Mouse (Mus musculus): ENCODE measurements around the gene Rhobtb1. TPM values are rescaled to one million over a fixed set of nuclear protein-coding genes. Genes with fewer than 3 reads are reported as not detected.

The Rhobtb1 gene
- polyA plus RNA-seq, 1 experiment from 2014 or later, result 33.2 TPM

GRCm38 (mm10) chr10:69119456-69119855 lies 31.8 kb upstream of the Rhobtb1 start:
- no peak overlapping the region for H3K4me2 ChIP-seq (ENCODE audit: low read depth, low read length)
- ATAC-seq (ENCODE audit: insufficient read depth, low FRiP score), result no peak
- no peaks in the 10 kb centered on the region for H3K4me1 ChIP-seq (ENCODE audit: control insufficient read depth, insufficient read depth, low read length)
- no peak overlapping the region for H3K4me3 ChIP-seq (replicated peaks; ENCODE audit: low read length)
- 45% methylated on average over 1 of the region's 1 CpGs for WGBS
- no peak overlapping the region for H3K9ac ChIP-seq (ENCODE audit: low read length)
- H3K27me3 ChIP-seq (ENCODE audit: control insufficient read depth, insufficient read depth, low read length), result no peaks in the 10 kb centered on the region
- no peaks in the 10 kb centered on the region for H3K36me3 ChIP-seq (ENCODE audit: control insufficient read depth, insufficient read depth, low read length)
- no peaks in the 10 kb centered on the region for H3K9me3 ChIP-seq (replicated peaks; ENCODE audit: control insufficient read depth, low read length)
- no peak overlapping the region for H3K27ac ChIP-seq (ENCODE audit: low read length)

GRCm38 (mm10) chr10:69126546-69126945 lies 24.7 kb upstream of the Rhobtb1 start:
- Histone ChIP-seq H3K4me2 (ENCODE audit: low read depth, low read length) (no peak overlapping the region), H3K27me3 (ENCODE audit: control insufficient read depth, insufficient read depth, low read length) (no peaks in the 10 kb centered on the region), H3K36me3 (ENCODE audit: control insufficient read depth, insufficient read depth, low read length) (no peaks in the 10 kb centered on the region), H3K27ac (ENCODE audit: low read length) (no peak overlapping the region), H3K4me3 (replicated peaks; ENCODE audit: low read length) (no peak overlapping the region), H3K4me1 (ENCODE audit: control insufficient read depth, insufficient read depth, low read length) (no peaks in the 10 kb centered on the region), H3K9ac (ENCODE audit: low read length) (no peak overlapping the region), H3K9me3 (replicated peaks; ENCODE audit: control insufficient read depth, low read length) (no peaks in the 10 kb centered on the region)
- no peak for ATAC-seq (ENCODE audit: insufficient read depth, low FRiP score)
- WGBS, result 85% methylated on average over 2 of the region's 2 CpGs

- Histone ChIP-seq H3K27ac (ENCODE audit: low read length) (no peak overlapping the region), H3K4me2 (ENCODE audit: low read depth, low read length) (no peak overlapping the region), H3K36me3 (ENCODE audit: control insufficient read depth, insufficient read depth, low read length) (no peaks in the 10 kb centered on the region), H3K4me1 (ENCODE audit: control insufficient read depth, insufficient read depth, low read length) (no peaks in the 10 kb centered on the region), H3K27me3 (ENCODE audit: control insufficient read depth, insufficient read depth, low read length) (no peaks in the 10 kb centered on the region), H3K9ac (ENCODE audit: low read length) (no peak overlapping the region), H3K9me3 (replicated peaks; ENCODE audit: control insufficient read depth, low read length) (no peaks in the 10 kb centered on the region), H3K4me3 (replicated peaks; ENCODE audit: low read length) (no peak overlapping the region)
- ATAC-seq (ENCODE audit: insufficient read depth, low FRiP score), result no peak
- WGBS, result 77% methylated on average over 3 of the region's 3 CpGs
Observed at GRCm38 (mm10) chr10:69128531-69128930, 22.7 kb upstream of the Rhobtb1 start.

- 78% methylated on average over 5 of the region's 5 CpGs for WGBS
- ATAC-seq (ENCODE audit: insufficient read depth, low FRiP score), result no peak
Observed at GRCm38 (mm10) chr10:69130613-69131012, 20.6 kb upstream of the Rhobtb1 start.

DNA sequence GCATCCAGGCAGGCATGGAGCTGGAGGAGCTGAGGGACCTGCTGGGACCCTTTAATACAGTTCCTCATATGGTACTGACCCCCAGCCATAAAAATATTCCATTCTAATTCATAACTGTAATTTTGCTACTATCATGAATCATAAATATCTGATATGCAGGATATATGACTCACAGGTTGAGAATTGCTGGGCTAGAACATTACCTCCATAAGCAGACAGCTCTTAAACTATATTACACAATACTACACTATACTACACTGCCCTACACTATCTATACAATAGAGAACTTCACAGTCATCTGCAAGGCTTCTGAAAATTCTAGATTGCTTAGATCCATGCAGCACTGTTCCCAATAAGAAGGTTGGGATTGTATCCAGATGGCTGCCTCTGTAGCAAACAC lies 16.9 kb upstream of the Rhobtb1 start:
- H3K4me2 ChIP-seq (ENCODE audit: low read depth, low read length), result no peak overlapping the region
- H3K4me3 ChIP-seq (replicated peaks; ENCODE audit: low read length), result no peak overlapping the region
- peaks cover 7% of the 10 kb centered on the region for H3K4me1 ChIP-seq (ENCODE audit: control insufficient read depth, insufficient read depth, low read length)
- no peak overlapping the region for H3K27ac ChIP-seq (ENCODE audit: low read length)
- H3K9ac ChIP-seq (ENCODE audit: low read length), result no peak overlapping the region
- no peaks in the 10 kb centered on the region for H3K27me3 ChIP-seq (ENCODE audit: control insufficient read depth, insufficient read depth, low read length)
- no peaks in the 10 kb centered on the region for H3K36me3 ChIP-seq (ENCODE audit: control insufficient read depth, insufficient read depth, low read length)
- no peaks in the 10 kb centered on the region for H3K9me3 ChIP-seq (replicated peaks; ENCODE audit: control insufficient read depth, low read length)
- no peak for ATAC-seq (ENCODE audit: insufficient read depth, low FRiP score)

More at GRCm38 (mm10) chr10:69130613-69131012, 20.6 kb upstream of the Rhobtb1 start:
- Histone ChIP-seq H3K4me2 (ENCODE audit: low read depth, low read length) (no peak overlapping the region), H3K4me3 (replicated peaks; ENCODE audit: low read length) (no peak overlapping the region), H3K27ac (ENCODE audit: low read length) (no peak overlapping the region), H3K9ac (ENCODE audit: low read length) (no peak overlapping the region), H3K4me1 (ENCODE audit: control insufficient read depth, insufficient read depth, low read length) (no peaks in the 10 kb centered on the region), H3K36me3 (ENCODE audit: control insufficient read depth, insufficient read depth, low read length) (no peaks in the 10 kb centered on the region), H3K9me3 (replicated peaks; ENCODE audit: control insufficient read depth, low read length) (no peaks in the 10 kb centered on the region), H3K27me3 (ENCODE audit: control insufficient read depth, insufficient read depth, low read length) (no peaks in the 10 kb centered on the region)

DNA sequence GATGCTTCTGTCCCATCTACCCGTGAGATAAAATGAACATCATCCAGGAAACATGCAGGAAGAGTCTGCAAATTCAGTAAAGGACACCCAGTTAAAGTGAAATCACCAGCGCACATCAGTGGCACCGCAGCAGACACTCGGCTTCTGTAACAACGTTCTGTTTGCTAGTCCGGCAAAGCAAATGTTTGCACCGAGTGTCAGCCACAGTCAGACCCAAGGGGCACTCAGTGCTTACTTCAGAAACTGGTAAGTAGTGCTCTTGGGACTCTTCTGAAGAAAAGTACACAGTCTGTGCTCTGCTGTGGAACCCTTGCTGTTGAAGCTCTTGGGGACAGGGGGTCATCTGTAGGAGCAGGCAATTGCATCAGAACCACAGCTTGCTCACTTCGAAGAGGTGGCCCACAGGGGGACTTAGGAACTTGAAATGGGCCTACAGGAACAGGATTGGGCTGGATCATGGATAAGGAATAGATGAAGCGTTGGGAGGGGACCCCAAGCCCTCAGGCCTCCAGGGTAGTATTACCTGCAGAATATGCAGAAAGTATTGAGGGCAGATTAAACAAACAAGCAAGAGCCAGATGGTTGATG lies 14.9 kb upstream of the Rhobtb1 start:
- Histone ChIP-seq H3K4me1 (ENCODE audit: control insufficient read depth, insufficient read depth, low read length) (peaks cover 7% of the 10 kb centered on the region), H3K4me3 (replicated peaks; ENCODE audit: low read length) (no peak overlapping the region), H3K27me3 (ENCODE audit: control insufficient read depth, insufficient read depth, low read length) (no peaks in the 10 kb centered on the region), H3K36me3 (ENCODE audit: control insufficient read depth, insufficient read depth, low read length) (no peaks in the 10 kb centered on the region), H3K4me2 (ENCODE audit: low read depth, low read length) (peak overlapping the region; percentile 30), H3K9me3 (replicated peaks; ENCODE audit: control insufficient read depth, low read length) (no peaks in the 10 kb centered on the region), H3K9ac (ENCODE audit: low read length) (no peak overlapping the region), H3K27ac (ENCODE audit: low read length) (peak overlapping the region; percentile 54)
- ATAC-seq (ENCODE audit: insufficient read depth, low FRiP score), result no peak
- 36% methylated on average over 9 of the region's 9 CpGs for WGBS

DNA sequence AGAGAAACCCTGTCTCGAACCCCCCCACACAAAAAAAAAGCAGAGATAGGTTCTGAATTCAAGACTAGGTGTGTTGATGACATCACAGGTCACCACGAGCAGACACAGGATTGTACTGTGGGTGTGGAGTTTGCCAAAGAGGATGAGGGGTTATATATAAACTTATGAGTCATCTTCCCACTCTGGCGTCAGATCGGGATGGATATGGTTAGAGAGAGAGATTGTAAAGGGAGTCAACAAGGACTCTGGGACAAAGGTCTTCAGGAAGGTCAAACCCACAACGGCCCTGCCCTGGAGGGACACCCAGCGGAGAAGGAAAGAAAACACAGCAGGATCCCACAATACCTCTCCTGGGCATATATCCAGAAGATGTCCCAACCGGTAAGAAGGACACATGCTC lies 2.0 kb upstream of the Rhobtb1 start:
- no peaks in the 10 kb centered on the region for H3K27me3 ChIP-seq (ENCODE audit: control insufficient read depth, insufficient read depth, low read length)
- H3K9ac ChIP-seq (ENCODE audit: low read length), result no peak overlapping the region
- 80% methylated on average over 7 of the region's 7 CpGs for WGBS
- no peak overlapping the region for H3K27ac ChIP-seq (ENCODE audit: low read length)
- ATAC-seq (ENCODE audit: insufficient read depth, low FRiP score), result no peak
- no peak overlapping the region for H3K4me2 ChIP-seq (ENCODE audit: low read depth, low read length)
- H3K4me1 ChIP-seq (ENCODE audit: control insufficient read depth, insufficient read depth, low read length), result no peaks in the 10 kb centered on the region
- no peak overlapping the region for H3K4me3 ChIP-seq (replicated peaks; ENCODE audit: low read length)
- H3K9me3 ChIP-seq (replicated peaks; ENCODE audit: control insufficient read depth, low read length), result no peaks in the 10 kb centered on the region
- H3K36me3 ChIP-seq (ENCODE audit: control insufficient read depth, insufficient read depth, low read length), result no peaks in the 10 kb centered on the region

GRCm38 (mm10) chr10:69152971-69153370 lies 1.7 kb downstream of the Rhobtb1 start:
- no peak for ATAC-seq (ENCODE audit: insufficient read depth, low FRiP score)
- Histone ChIP-seq H3K4me1 (ENCODE audit: control insufficient read depth, insufficient read depth, low read length) (0 out of 2 replicates have a peak, but pooled peaks cover 6% of the 10 kb centered on the region), H3K36me3 (ENCODE audit: control insufficient read depth, insufficient read depth, low read length) (no peaks in the 10 kb centered on the region), H3K27me3 (ENCODE audit: control insufficient read depth, insufficient read depth, low read length) (no peaks in the 10 kb centered on the region), H3K9ac (ENCODE audit: low read length) (no peak overlapping the region), H3K27ac (ENCODE audit: low read length) (no peak overlapping the region), H3K9me3 (replicated peaks; ENCODE audit: control insufficient read depth, low read length) (no peaks in the 10 kb centered on the region), H3K4me3 (replicated peaks; ENCODE audit: low read length) (no peak overlapping the region), H3K4me2 (ENCODE audit: low read depth, low read length) (no peak overlapping the region)
- WGBS, result 77% methylated on average over 4 of the region's 4 CpGs

- Histone ChIP-seq H3K4me2 (ENCODE audit: low read depth, low read length) (no peak overlapping the region), H3K9ac (ENCODE audit: low read length) (no peak overlapping the region), H3K4me3 (replicated peaks; ENCODE audit: low read length) (no peak overlapping the region), H3K4me1 (ENCODE audit: control insufficient read depth, insufficient read depth, low read length) (0 out of 2 replicates have a peak, but pooled peaks cover 6% of the 10 kb centered on the region), H3K27ac (ENCODE audit: low read length) (peak overlapping the region; percentile 24; the same call in 1 of the 2 replicates), H3K9me3 (replicated peaks; ENCODE audit: control insufficient read depth, low read length) (no peaks in the 10 kb centered on the region), H3K36me3 (ENCODE audit: control insufficient read depth, insufficient read depth, low read length) (no peaks in the 10 kb centered on the region), H3K27me3 (ENCODE audit: control insufficient read depth, insufficient read depth, low read length) (no peaks in the 10 kb centered on the region)
- 84% methylated on average over 10 of the region's 10 CpGs for WGBS
- ATAC-seq (ENCODE audit: insufficient read depth, low FRiP score), result no peak
Observed at GRCm38 (mm10) chr10:69155428-69156175, 4.4 kb downstream of the Rhobtb1 start.

Data from stomach, embryonic 16.5 days (tissue).